Mouse (Mus musculus) frontal cortex, postnatal 25 days (tissue): Measurements from ENCODE around the gene 4930453N24Rik.

Experiments used
- DNase-seq, 2 experiments: peaks; one replicate each; pipeline ENCODE4 v3.0.0; 2022; ENCODE audit warnings: low spot score in 2 of 2

The 4930453N24Rik gene

GRCm38 (mm10) chr16:64770521-64771430 is at the start of gene 4930453N24Rik:
TSS of gene 4930453N24Rik (minus strand) at chr16:64771161.
- peak; percentile 66 to 74 for DNase-seq

GRCm38 (mm10) chr16:64817094-64817765 is 46.3 kb upstream of the 4930453N24Rik start:
- DNase-seq = no peak

- no peak for DNase-seq
Measured at GRCm38 (mm10) chr16:64803041-64803440, 32.1 kb upstream of the 4930453N24Rik start.

- no peak for DNase-seq
Measured at GRCm38 (mm10) chr16:64801638-64802037, 30.7 kb upstream of the 4930453N24Rik start.

- DNase-seq = no peak
Measured at GRCm38 (mm10) chr16:64800393-64800792, 29.4 kb upstream of the 4930453N24Rik start.

GRCm38 (mm10) chr16:64794802-64795201 is 23.8 kb upstream of the 4930453N24Rik start:
- DNase-seq = no peak

GRCm38 (mm10) chr16:64789706-64790105 is 18.7 kb upstream of the 4930453N24Rik start:
- no peak for DNase-seq

- DNase-seq = no peak
Measured at GRCm38 (mm10) chr16:64775516-64775915, 4.6 kb upstream of the 4930453N24Rik start.

GRCm38 (mm10) chr16:64771431-64771818 is 464 bp upstream of the 4930453N24Rik start:
- no peak for DNase-seq

GRCm38 (mm10) chr16:64766696-64767300 is 4.2 kb downstream of the 4930453N24Rik start:
- DNase-seq = no peak

GRCm38 (mm10) chr16:64759245-64759626 is 11.7 kb downstream of the 4930453N24Rik start:
- no peak for DNase-seq

- no peak for DNase-seq
Measured at GRCm38 (mm10) chr16:64758561-64759244, 12.3 kb downstream of the 4930453N24Rik start.

GRCm38 (mm10) chr16:64757666-64758400 is 13.1 kb downstream of the 4930453N24Rik start:
- no peak for DNase-seq

GRCm38 (mm10) chr16:64756321-64756720 is 14.6 kb downstream of the 4930453N24Rik start:
- no peak for DNase-seq

GRCm38 (mm10) chr16:64754743-64755139 is 16.2 kb downstream of the 4930453N24Rik start:
- no peak for DNase-seq

GRCm38 (mm10) chr16:64753990-64754742 is 16.8 kb downstream of the 4930453N24Rik start:
- no peak for DNase-seq

- DNase-seq = peak; percentile 67 to 68
Measured at GRCm38 (mm10) chr16:64748237-64748636, 22.7 kb downstream of the 4930453N24Rik start.

GRCm38 (mm10) chr16:64745089-64745488 is 25.9 kb downstream of the 4930453N24Rik start:
- no peak for DNase-seq

GRCm38 (mm10) chr16:64737289-64737688 is 33.7 kb downstream of the 4930453N24Rik start:
- no peak for DNase-seq
